Mouse (Mus musculus) CH12.LX (cell line): ENCODE data around the gene Nedd4. TPM values are rescaled to one million over a fixed set of nuclear protein-coding genes. Genes with fewer than 3 reads are reported as not detected.

ENCODE experiments used
- DNase-seq: peaks from one replicate; pipeline ENCODE4 v3.0.0-alpha.2; 2013; ENCODE audit errors: extremely low read depth
- H3K27ac ChIP-seq: 2 replicates; pipeline ENCODE4 v1.5.1; 2012; ENCODE audit warnings: low read depth, mild to moderate bottlenecking, control low read depth, moderate library complexity; ENCODE audit not compliant: insufficient read depth
- H3K27me3 ChIP-seq: replicated peaks from 2 replicates; pipeline ENCODE3; 2012; ENCODE audit warnings: inconsistent platforms
- H3K36me3 ChIP-seq, 2 experiments: replicated peaks in 1 of 2; 2 replicates each; pipeline versions ENCODE3 to v1.6.1; 2012; ENCODE audit warnings: inconsistent platforms in 1 of 2, low read length in 1 of 2, mild to moderate bottlenecking in 1 of 2, mixed read lengths in 1 of 2, moderate library complexity in 1 of 2; ENCODE audit not compliant: control insufficient read depth in 1 of 2, insufficient read depth in 1 of 2
- H3K4me1 ChIP-seq, 2 experiments: 2 replicates each; pipeline ENCODE4 v1.6.1; 2012; ENCODE audit warnings: inconsistent platforms in 1 of 2, moderate library complexity in 1 of 2; ENCODE audit not compliant: insufficient read depth in 2 of 2, control insufficient read depth in 1 of 2
- H3K4me2 ChIP-seq: 2 replicates; pipeline ENCODE4 v1.6.1; 2012; ENCODE audit warnings: low read depth, mild to moderate bottlenecking, control low read depth; ENCODE audit not compliant: poor library complexity, insufficient read depth, severe bottlenecking
- H3K4me3 ChIP-seq, 3 experiments: fragments of 150-350 bp in 1 of 3; sonication (generic) in 1 of 3; replicated peaks in 1 of 3; 2 replicates each; pipeline versions ENCODE3 to v1.5.1; 2011 to 2012; ENCODE audit warnings: low read depth in 2 of 3, low read length in 2 of 3, mild to moderate bottlenecking in 2 of 3, moderate library complexity in 2 of 3, control low read depth in 1 of 3, improper control_type of control experiment in 1 of 3, inconsistent platforms in 1 of 3, mixed read lengths in 1 of 3; ENCODE audit not compliant: poor library complexity in 1 of 3
- H3K79me2 ChIP-seq: replicated peaks from 2 replicates; pipeline ENCODE4 v1.6.1; 2012; ENCODE audit warnings: mild to moderate bottlenecking, moderate library complexity; ENCODE audit not compliant: control insufficient read depth, poor library complexity, insufficient read depth, severe bottlenecking; ENCODE audit errors: extremely low read depth
- H3K9ac ChIP-seq: 2 replicates; pipeline ENCODE4 v1.6.1; 2012; ENCODE audit warnings: low read depth, mild to moderate bottlenecking, control low read depth, moderate library complexity; ENCODE audit not compliant: insufficient read depth
- H3K9me3 ChIP-seq: replicated peaks from 2 replicates; pipeline ENCODE3; 2012; ENCODE audit warnings: low read length, inconsistent platforms, mixed read lengths
- CTCF ChIP-seq, 2 experiments: IDR thresholded peaks in 1 of 2; conservative IDR thresholded peaks in 1 of 2; 2 replicates each; pipeline ENCODE4 v1.5.1; 2011 to 2012; ENCODE audit warnings: low read depth in 2 of 2, low read length in 2 of 2, improper control_type of control experiment in 1 of 2, inconsistent platforms in 1 of 2, mild to moderate bottlenecking in 1 of 2, moderate library complexity in 1 of 2
- E2F4 ChIP-seq: IDR thresholded peaks from 2 replicates; pipeline ENCODE4 v1.6.1; 2011; ENCODE audit warnings: low read depth, low read length, improper control_type of control experiment; ENCODE audit not compliant: insufficient replicate concordance
- EP300 ChIP-seq: IDR thresholded peaks from 2 replicates; pipeline ENCODE4 v1.6.1; 2011; ENCODE audit warnings: low read length, improper control_type of control experiment
- GABPA ChIP-seq: IDR thresholded peaks from 2 replicates; pipeline ENCODE4 v1.6.1; 2012; ENCODE audit warnings: low read depth, low read length, improper control_type of control experiment, inconsistent platforms; ENCODE audit not compliant: insufficient replicate concordance
- IRF4 ChIP-seq: IDR thresholded peaks from 2 replicates; pipeline ENCODE4 v1.6.1; 2014; ENCODE audit warnings: low read depth, mild to moderate bottlenecking, inconsistent platforms, low read length, improper control_type of control experiment
- JUND ChIP-seq: conservative IDR thresholded peaks from 2 replicates; pipeline ENCODE4 v1.6.1; 2011; ENCODE audit warnings: low read depth, low read length, improper control_type of control experiment
- MEF2A ChIP-seq: IDR thresholded peaks from 2 replicates; pipeline ENCODE4 v1.6.1; 2014; ENCODE audit warnings: low read depth, mild to moderate bottlenecking, inconsistent platforms, low read length, improper control_type of control experiment, borderline replicate concordance
- NRF1 ChIP-seq: IDR thresholded peaks from 2 replicates; pipeline ENCODE4 v1.6.1; 2014; ENCODE audit warnings: low read depth, mild to moderate bottlenecking, inconsistent platforms, low read length, improper control_type of control experiment, moderate library complexity
- POLR2A ChIP-seq: IDR thresholded peaks from 2 replicates; pipeline ENCODE4 v1.6.1; 2011; ENCODE audit warnings: low read depth, mild to moderate bottlenecking, improper control_type of control experiment, low read length
- POLR2AphosphoS2 ChIP-seq: IDR thresholded peaks from 2 replicates; pipeline ENCODE4 v1.6.1; 2011; ENCODE audit warnings: low read depth, low read length, improper control_type of control experiment
- RAD21 ChIP-seq: IDR thresholded peaks from 2 replicates; pipeline ENCODE4 v1.6.1; 2011; ENCODE audit warnings: low read depth, mild to moderate bottlenecking, low read length, improper control_type of control experiment, moderate library complexity
- RCOR1 ChIP-seq: conservative IDR thresholded peaks from 2 replicates; pipeline ENCODE4 v1.6.1; 2012; ENCODE audit warnings: low read depth, mild to moderate bottlenecking, inconsistent platforms, low read length, improper control_type of control experiment
- SIN3A ChIP-seq: IDR thresholded peaks from 2 replicates; pipeline ENCODE4 v1.6.1; 2012; ENCODE audit warnings: low read length, improper control_type of control experiment, inconsistent platforms
- SMC3 ChIP-seq: IDR thresholded peaks from 2 replicates; pipeline ENCODE4 v1.6.1; 2011; ENCODE audit warnings: low read depth, low read length, improper control_type of control experiment
- TBP ChIP-seq: conservative IDR thresholded peaks from 2 replicates; pipeline ENCODE4 v1.6.1; 2011; ENCODE audit warnings: low read depth, low read length, improper control_type of control experiment
- TCF12 ChIP-seq: IDR thresholded peaks from 2 replicates; pipeline ENCODE4 v1.6.1; 2014; ENCODE audit warnings: low read depth, mild to moderate bottlenecking, inconsistent platforms, low read length, improper control_type of control experiment
- USF1 ChIP-seq: IDR thresholded peaks from 2 replicates; pipeline ENCODE4 v1.6.1; 2014; ENCODE audit warnings: low read depth, mild to moderate bottlenecking, inconsistent platforms, low read length, improper control_type of control experiment
- USF2 ChIP-seq: conservative IDR thresholded peaks from 2 replicates; pipeline ENCODE4 v1.6.1; 2011; ENCODE audit warnings: low read depth, low read length, improper control_type of control experiment
- ZC3H11A ChIP-seq: IDR thresholded peaks from 2 replicates; pipeline ENCODE4 v1.6.1; 2012; ENCODE audit warnings: low read depth, mild to moderate bottlenecking, inconsistent platforms, low read length, improper control_type of control experiment
- ZKSCAN1 ChIP-seq: IDR thresholded peaks from 2 replicates; pipeline ENCODE4 v1.6.1; 2012; ENCODE audit warnings: low read depth, inconsistent platforms, low read length, improper control_type of control experiment, borderline replicate concordance
- ZNF384 ChIP-seq: IDR thresholded peaks from 2 replicates; pipeline ENCODE4 v1.6.1; 2012; ENCODE audit warnings: low read depth, low read length, improper control_type of control experiment, inconsistent platforms
- dilution Hi-C: fragments of 300-500 bp; cut with MboI; formaldehyde crosslinking; loops from 2 replicates; pipeline ENCODE4 v1.14.3; 2020; ENCODE audit warnings: low sequenced_read_pairs; ENCODE audit not compliant: extremely low pct_unique_long_range_greater_than_20kb, extremely low pct_ligation_motif_present
- in situ Hi-C: fragments of 300-500 bp; cut with MboI; formaldehyde crosslinking; loops from 3 replicates; pipeline ENCODE4 v1.14.3; 2019; ENCODE audit warnings: low sequenced_read_pairs, low pct_ligation_motif_present, low pct_unique_long_range_greater_than_20kb, mixed read lengths
- polyA plus RNA-seq: library from polyadenylated mRNA; unstranded; fragments of >175 nt; gene quantifications from 2 replicates; pipeline ENCODE4 v1.2.1, GENCODE M21; 2012; ENCODE audit warnings: low read depth; ENCODE audit not compliant: insufficient read length
- total RNA-seq, 2 experiments: library from RNA; depleted of rRNA; stranded (reverse); fragments of 300-350 nt in 1 of 2; fragments of >200 nt in 1 of 2; gene quantifications; 2 replicates each; pipeline ENCODE4 v1.2.3; 2012 to 2014

Nedd4 gene
- total and polyA plus RNA-seq, 3 experiments, result 56.9 to 211 (median 206) TPM

- Histone ChIP-seq H3K79me2 (no peaks in the 10 kb centered on the region), H3K4me1 (peaks cover 0 to 4% of the 10 kb centered on the region in 2 experiments; a peak in 1 of 4 replicates), H3K9me3 (no peaks in the 10 kb centered on the region), H3K9ac (no peak overlapping the region), H3K27ac (no peak overlapping the region), H3K4me2 (no peak overlapping the region), H3K4me3 (no peak overlapping the region), H3K27me3 (no peaks in the 10 kb centered on the region), H3K36me3 (peaks cover 32 to 92% of the 10 kb centered on the region in 2 experiments)
- dilution Hi-C loops, result no loop called here
- in situ Hi-C loops, result no loop called here
- no peak for TF ChIP-seq NRF1
- no peak for DNase-seq
Measured at GRCm38 (mm10) chr9:72689522-72689921, 27.4 kb downstream of the Nedd4 start.

- no peak overlapping the region for H3K4me3 ChIP-seq
- in situ Hi-C loops (no loop called here), dilution Hi-C loops (no loop called here)
- no peaks in the 10 kb centered on the region for H3K79me2 ChIP-seq
- H3K4me2 ChIP-seq, result no peak overlapping the region
- H3K9me3 ChIP-seq, result no peaks in the 10 kb centered on the region
- H3K9ac ChIP-seq, result no peak overlapping the region
- H3K36me3 ChIP-seq, result peaks cover 32 to 92% of the 10 kb centered on the region in 2 experiments
- DNase-seq, result no peak
- no peak for TF ChIP-seq CTCF (conservative IDR thresholded peaks at IDR 0.05 in 1 of 2, IDR thresholded peaks at IDR 0.05 in 1 of 2; ENCODE audit: low read depth in 2 of 2, low read length in 2 of 2)
- TF ChIP-seq SIN3A, result no peak
- TF ChIP-seq TCF12, result no peak
- no peak for TF ChIP-seq RAD21
- TF ChIP-seq TBP, result no peak
- TF ChIP-seq MEF2A, result no peak
- no peak for TF ChIP-seq ZKSCAN1
- TF ChIP-seq ZNF384, result no peak
- no peak for TF ChIP-seq E2F4
- TF ChIP-seq GABPA, result no peak
- TF ChIP-seq SMC3, result no peak
- no peak for TF ChIP-seq RCOR1
- no peak for TF ChIP-seq USF1
- no peak for TF ChIP-seq EP300
- H3K27me3 ChIP-seq, result no peaks in the 10 kb centered on the region
- H3K27ac ChIP-seq, result no peak overlapping the region
- peaks cover 0 to 11% of the 10 kb centered on the region in 2 experiments; a peak in 1 of 4 replicates for H3K4me1 ChIP-seq
Measured at GRCm38 (mm10) chr9:72690811-72691210, 28.7 kb downstream of the Nedd4 start.

DNA sequence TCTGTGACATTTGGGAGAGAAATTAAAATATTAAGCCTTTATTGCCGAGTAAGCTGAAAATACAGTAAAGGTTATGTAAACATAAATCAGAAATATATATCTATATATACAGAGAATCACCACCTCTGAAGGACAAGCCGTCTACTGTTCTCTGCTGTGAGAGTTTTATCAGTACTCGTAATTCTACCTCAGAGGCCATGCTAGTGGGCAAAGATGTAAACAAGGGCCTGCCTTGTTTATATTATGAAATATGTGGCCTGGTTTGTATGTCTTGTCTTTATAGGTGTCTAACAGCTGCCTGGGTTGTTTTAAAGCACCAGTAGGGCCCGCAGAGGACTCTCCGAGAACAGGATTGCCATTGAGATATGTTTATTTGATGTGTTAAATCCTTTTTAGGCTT is 29.8 kb downstream of the Nedd4 start:
- DNase-seq, result no peak
- in situ Hi-C loops, result no loop called here
- no peak overlapping the region for H3K4me3 ChIP-seq
- peaks cover 22 to 88% of the 10 kb centered on the region in 2 experiments for H3K36me3 ChIP-seq
- no peaks in the 10 kb centered on the region for H3K27me3 ChIP-seq
- no peaks in the 10 kb centered on the region for H3K79me2 ChIP-seq
- dilution Hi-C loops, result no loop called here
- H3K9ac ChIP-seq, result no peak overlapping the region
- peaks cover 0 to 22% of the 10 kb centered on the region in 2 experiments; a peak in 2 of 4 replicates for H3K4me1 ChIP-seq
- no peaks in the 10 kb centered on the region for H3K9me3 ChIP-seq
- TF ChIP-seq IRF4 (no peak), NRF1 (no peak), E2F4 (no peak), USF2 (no peak), RAD21 (no peak), POLR2AphosphoS2 (no peak), JUND (no peak), POLR2A (no peak), ZC3H11A (no peak)
- H3K27ac ChIP-seq, result no peak overlapping the region
- no peak overlapping the region for H3K4me2 ChIP-seq
